Mouse (Mus musculus): ENCODE results near the gene Rasgrp3.

Gene Rasgrp3

DNA sequence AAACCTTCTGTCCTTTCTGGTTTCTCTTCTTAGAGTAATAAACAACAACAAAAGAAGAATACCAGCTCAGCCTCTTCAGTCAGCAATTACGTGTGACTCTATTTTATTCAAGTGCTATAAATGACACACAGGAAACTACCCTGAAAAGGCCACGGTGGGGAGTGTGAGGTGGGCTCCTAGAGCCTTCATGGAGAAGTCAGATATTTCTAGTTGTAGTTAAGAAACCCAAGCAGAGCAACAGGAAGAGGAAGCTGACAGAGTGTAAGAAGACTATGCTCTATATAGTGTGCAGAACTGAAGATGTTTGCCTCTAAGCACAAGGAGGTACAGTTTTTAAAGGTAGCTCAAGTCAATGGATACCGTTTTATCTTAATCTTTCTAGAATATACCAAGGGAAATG is 42.0 kb downstream of the Rasgrp3 start:
- in situ Hi-C loops (cut with MboI; ENCODE audit: low pct_unique_long_range_greater_than_20kb in 1 of 2, low sequenced_read_pairs in 2 of 2, unreplicated experiment in 1 of 2) = no loop called here

DNA sequence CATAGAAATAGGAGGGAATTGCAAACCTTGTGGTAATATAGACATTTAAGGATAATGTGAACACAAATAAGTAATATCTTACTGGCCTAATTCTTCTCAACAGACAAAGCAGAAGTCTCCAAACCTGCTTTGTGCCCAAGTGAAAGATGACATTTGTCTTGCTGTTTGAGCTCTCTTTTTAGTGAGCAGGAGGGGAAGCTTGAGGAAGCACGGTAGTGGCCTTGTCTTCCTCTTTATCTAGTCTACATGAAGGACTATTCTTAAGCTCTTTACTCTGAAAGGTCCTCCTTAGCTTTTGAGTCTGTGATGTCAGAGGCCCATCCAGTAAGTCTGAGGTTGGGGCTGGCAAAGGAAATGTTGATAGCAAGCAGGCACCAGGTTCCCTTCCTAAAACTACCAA is 43.1 kb downstream of the Rasgrp3 start:
- in situ Hi-C loops (cut with MboI; ENCODE audit: low pct_unique_long_range_greater_than_20kb in 1 of 2, low sequenced_read_pairs in 2 of 2, unreplicated experiment in 1 of 2) = no loop called here

DNA sequence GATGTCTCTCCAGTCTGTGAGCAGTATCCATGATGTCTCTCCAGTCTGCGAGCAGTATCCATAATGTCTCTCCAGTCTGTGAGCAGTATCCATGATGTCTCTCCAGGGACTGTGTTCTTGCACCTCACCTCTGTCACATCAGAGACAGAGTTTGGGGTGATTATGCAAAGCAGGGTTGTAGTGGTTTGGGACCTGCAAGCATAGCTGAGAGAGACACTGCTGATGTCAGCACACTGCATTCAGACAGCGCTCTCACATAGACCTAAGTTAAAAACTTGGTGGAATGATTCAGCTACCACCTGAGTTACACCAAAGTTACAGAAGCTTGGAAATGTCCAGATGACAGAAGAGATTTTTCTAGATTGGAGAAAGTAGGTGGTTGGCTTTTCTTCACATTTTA is 44.0 kb downstream of the Rasgrp3 start:
- in situ Hi-C loops (cut with MboI; ENCODE audit: low pct_unique_long_range_greater_than_20kb in 1 of 2, low sequenced_read_pairs in 2 of 2, unreplicated experiment in 1 of 2) = no loop called here

DNA sequence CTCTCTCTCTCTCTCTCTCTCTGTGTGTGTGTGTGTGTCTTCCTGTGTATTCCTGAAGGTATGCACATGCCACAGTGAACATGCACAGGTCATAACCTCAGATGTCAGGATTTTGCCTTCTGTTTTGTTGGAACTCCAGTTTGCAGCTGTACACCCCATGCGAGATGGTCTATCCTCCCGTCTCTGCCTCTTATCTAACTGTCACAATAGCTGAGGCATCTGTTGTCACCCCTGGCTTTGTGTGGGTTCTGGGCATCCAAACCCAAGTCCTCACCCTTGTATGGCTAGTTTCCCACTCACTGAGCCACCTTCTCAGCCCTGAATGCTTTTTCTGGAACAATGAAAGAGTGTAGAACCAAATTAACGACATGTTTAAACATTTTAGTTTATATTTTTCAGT is 44.7 kb downstream of the Rasgrp3 start:
- in situ Hi-C loops (cut with MboI; ENCODE audit: low pct_unique_long_range_greater_than_20kb in 1 of 2, low sequenced_read_pairs in 2 of 2, unreplicated experiment in 1 of 2) = no loop called here

DNA sequence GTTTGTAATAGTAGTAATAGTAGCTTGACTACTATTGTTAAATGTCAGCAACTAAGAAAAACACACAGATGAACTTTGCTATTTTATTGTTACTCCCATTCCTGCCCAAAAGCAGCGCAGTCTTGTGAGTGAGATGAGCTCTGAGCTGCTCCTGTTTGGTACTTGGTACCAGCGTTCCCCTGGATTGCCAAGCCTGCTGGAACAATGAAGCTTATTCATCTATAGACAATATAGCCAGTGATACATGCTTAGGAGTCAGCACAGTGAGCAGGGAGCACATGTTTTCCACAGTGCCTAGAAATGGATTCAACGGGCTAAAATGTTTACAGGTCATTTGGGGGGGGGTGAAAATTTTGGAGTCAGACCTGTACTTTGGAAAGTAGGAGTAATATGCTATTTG is 50.5 kb downstream of the Rasgrp3 start:
- in situ Hi-C loops (cut with MboI; ENCODE audit: low pct_unique_long_range_greater_than_20kb in 1 of 2, low sequenced_read_pairs in 2 of 2, unreplicated experiment in 1 of 2) = no loop called here

DNA sequence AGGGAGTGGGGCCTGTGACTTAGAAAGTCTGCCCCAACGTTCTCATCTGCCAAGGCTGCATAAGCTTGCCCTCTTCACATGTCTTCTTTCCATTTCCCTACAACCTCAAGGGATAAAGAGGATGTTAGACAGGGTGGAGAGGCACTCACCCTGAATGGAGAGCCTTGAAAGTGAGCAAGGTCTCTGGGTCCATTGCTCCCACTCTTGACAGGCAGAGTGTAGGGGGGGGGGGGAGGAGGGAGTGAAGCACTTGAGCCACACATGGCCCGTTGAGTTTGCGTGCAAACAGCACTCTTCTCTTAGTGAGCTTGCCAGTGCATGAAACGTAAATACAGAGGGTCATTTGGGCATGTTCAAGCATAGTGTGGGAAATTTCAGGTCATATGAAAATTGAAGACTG is 59.5 kb downstream of the Rasgrp3 start:
- in situ Hi-C loops (cut with MboI; ENCODE audit: low pct_unique_long_range_greater_than_20kb in 1 of 2, low sequenced_read_pairs in 2 of 2, unreplicated experiment in 1 of 2) = no loop called here

DNA sequence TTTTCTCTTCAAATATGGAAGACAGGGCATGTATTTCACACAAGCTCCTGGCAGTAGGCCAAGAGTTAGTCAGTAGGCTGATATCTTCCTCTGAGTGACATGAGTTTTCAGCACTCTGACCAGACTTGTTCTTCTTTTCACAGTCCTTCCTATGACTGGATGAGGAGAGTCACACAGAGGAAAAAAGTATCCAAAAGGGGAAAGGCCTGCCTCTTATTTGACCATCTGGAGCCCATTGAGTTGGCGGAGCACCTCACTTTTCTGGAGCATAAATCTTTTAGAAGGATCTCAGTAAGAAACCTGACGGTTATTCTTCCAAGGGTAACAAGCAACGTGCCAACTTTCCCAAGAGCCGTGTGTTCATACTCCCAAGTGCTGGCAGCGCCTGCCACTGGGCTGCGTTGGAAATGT is 62.5 kb downstream of the Rasgrp3 start:
- in situ Hi-C loops (cut with MboI; ENCODE audit: low pct_unique_long_range_greater_than_20kb in 1 of 2, low sequenced_read_pairs in 2 of 2, unreplicated experiment in 1 of 2) = no loop called here

DNA sequence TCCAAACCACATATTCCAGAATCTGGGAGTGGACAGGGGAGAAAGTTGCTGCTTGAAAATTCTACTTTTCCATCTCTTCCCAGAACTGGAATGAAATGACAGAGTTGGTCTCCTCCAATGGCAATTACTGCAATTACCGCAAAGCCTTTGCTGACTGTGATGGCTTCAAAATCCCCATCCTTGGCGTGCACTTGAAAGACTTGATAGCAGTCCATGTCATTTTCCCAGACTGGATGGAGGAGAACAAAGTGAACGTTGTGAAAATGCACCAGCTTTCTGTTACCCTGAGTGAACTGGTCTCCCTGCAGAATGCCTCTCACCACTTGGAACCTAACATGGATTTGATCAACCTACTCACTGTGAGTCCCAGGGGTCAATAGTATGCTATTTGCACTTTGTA is 67.3 kb downstream of the Rasgrp3 start:
- in situ Hi-C loops (cut with MboI; ENCODE audit: low pct_unique_long_range_greater_than_20kb in 1 of 2, low sequenced_read_pairs in 2 of 2, unreplicated experiment in 1 of 2) = no loop called here

DNA sequence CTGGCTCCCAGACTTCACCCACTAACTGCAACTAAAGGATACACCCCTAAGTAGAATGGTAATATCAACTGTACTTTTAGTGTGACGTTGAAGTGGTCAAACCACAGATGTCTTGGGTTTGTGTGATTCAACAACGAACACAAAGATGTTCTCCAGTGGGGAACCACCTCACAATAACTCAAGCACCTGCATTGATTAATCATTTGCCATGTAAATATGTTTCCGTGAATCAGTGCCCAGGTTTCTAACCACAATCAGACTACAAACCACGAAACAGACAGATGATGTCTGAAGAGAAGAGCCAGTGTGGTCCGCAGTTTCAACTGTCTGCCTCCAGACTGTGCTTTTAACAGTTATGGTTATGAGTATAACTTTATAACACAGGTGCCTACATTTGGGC is 69.4 kb downstream of the Rasgrp3 start:
- in situ Hi-C loops (cut with MboI; ENCODE audit: low pct_unique_long_range_greater_than_20kb in 1 of 2, low sequenced_read_pairs in 2 of 2, unreplicated experiment in 1 of 2) = no loop called here

DNA sequence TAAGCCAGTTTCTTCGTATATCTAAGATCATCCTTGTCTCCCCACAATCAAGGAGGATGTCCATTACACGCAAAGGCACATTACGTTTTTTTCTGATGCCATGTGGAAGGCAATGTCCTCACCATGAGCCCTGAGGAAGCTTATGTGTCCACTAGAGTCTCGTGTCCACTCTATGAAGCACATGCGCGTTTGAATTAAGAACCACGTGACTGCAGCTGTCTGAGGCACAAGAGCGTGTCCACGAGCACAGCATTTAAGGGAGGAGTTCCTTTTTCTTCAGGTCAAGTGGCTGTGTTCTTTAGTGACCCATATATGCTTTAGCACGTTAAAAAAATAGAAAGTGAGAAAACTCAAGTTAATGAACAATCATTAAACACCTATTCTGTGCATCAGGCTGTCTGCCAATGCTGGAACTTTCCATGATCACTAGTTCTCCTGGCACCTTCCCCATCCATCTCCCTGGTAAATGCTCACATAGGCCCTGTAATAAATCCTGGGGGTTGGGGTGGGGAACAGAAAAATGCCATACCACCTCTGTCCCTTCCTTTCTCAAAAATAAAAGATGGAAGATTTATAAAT is 70.5 kb downstream of the Rasgrp3 start:
- in situ Hi-C loops (cut with MboI; ENCODE audit: low pct_unique_long_range_greater_than_20kb in 1 of 2, low sequenced_read_pairs in 2 of 2, unreplicated experiment in 1 of 2) = no loop called here

DNA sequence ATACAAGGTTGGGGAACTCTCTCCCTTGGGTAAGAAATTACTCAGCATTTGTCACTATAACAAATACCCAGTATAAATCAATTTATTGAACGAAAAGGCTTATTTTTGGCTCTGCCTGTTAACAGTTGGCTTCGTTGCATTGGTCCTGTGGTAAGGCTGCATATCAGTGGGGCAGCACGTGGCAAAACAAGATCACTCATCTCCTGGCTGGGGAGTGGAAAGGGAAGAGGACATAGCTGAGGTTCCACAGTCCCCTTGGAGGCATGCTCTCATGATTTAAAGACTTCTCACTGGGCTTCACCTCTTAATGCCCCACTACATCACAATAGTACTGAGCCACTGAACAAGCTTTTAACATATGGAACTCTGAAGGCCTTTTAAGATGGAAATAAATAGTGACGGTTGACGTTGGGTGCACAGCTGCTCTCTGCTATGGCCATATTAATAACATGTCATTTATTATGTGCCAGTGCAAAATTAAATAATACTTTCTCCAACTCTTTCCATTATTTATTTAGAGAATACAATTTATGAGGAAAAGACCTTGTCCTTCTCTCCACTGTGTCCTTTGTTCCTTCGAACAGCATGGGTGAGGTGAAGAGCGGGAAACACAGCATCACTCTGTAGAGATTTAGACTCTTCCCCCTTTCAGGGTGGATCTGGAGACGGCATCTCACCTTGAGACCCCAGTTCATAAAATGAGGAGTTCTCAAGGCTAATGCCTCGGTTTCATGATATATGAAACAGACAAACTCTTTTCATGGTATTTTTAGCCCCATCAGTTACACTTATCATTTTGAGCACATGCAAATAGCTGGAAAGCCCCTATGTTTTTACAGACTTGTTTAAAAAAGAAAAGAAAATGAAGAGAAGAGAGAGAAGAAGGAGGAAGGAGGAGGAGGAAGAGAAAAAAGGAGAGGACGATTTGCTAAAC is 71.3 kb downstream of the Rasgrp3 start:
- in situ Hi-C loops (cut with MboI; ENCODE audit: low pct_unique_long_range_greater_than_20kb in 1 of 2, low sequenced_read_pairs in 2 of 2, unreplicated experiment in 1 of 2) = no loop called here

DNA sequence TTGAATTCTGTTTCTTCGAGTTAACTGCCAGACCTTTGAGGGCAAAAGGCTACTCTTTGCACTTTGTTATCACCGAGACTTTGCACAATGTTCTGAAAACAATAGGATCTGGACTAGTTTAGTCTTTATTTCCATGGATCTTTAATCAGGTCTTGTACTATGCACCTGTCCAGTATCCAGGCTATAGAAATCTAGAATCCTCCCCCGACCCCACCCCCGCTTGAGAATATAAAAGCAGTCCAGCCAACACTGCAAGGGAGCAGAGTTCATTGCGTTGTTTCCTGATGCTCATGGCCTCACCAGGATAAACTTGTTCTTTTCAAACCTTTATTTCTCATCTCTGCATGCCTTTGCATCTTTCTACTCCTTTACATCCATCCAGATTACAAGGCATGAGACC is 73.6 kb downstream of the Rasgrp3 start:
- in situ Hi-C loops (cut with MboI; ENCODE audit: low pct_unique_long_range_greater_than_20kb in 1 of 2, low sequenced_read_pairs in 2 of 2, unreplicated experiment in 1 of 2) = no loop called here

DNA sequence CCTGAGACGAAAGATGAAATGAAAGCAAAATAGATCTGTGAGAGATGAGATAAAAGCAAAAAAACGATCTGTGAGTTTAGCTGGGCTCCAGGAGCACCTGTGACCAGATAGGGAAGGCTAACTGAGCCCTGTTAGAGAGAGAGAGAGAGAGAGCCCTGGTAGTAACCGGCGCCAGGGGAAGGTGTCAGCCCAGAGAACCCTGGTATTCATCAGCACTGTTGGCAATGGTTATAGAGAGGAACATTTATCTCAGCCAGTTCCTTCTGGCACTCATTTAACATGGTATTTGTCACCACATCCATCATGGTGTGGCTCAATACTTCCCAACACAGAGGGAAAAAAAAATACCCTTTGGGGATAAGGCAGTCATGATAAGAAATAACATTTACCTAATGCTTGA is 80.9 kb downstream of the Rasgrp3 start:
- in situ Hi-C loops (cut with MboI; ENCODE audit: low pct_unique_long_range_greater_than_20kb in 1 of 2, low sequenced_read_pairs in 2 of 2, unreplicated experiment in 1 of 2) = no loop called here

DNA sequence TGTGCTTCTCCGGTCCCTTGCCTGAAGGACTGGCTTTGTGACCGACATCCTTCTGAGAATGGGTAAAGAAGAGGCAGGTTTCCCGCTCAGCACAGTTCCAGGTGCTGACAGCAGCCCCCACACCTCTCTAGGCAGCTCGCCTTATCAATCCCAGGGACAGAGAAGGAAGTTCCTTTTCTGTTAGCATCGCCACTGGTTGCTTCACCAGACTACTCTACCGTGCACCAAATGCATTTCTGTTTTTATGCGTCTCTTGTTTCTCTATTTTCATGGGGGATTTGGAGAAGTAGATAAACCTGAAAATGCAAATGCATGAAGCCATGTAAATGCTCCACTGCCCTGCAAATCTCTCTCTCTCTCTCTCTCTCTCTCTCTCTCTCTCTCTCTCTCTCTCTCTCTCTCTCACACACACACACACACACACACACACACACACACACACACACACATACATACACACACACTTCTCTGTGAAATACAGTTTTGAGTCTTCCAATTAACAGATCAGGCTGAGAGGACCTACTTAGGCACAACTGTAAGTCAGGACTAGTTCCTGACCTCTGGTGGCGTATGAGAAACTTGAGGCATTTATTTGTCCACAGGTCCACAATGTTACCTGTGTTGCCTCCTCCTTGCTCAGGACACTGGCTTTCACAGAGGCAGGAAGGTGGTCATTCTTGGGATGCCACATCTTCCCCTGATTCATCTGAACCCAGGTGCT is 82.6 kb downstream of the Rasgrp3 start:
- in situ Hi-C loops (cut with MboI; ENCODE audit: low pct_unique_long_range_greater_than_20kb in 1 of 2, low sequenced_read_pairs in 2 of 2, unreplicated experiment in 1 of 2) = no loop called here

DNA sequence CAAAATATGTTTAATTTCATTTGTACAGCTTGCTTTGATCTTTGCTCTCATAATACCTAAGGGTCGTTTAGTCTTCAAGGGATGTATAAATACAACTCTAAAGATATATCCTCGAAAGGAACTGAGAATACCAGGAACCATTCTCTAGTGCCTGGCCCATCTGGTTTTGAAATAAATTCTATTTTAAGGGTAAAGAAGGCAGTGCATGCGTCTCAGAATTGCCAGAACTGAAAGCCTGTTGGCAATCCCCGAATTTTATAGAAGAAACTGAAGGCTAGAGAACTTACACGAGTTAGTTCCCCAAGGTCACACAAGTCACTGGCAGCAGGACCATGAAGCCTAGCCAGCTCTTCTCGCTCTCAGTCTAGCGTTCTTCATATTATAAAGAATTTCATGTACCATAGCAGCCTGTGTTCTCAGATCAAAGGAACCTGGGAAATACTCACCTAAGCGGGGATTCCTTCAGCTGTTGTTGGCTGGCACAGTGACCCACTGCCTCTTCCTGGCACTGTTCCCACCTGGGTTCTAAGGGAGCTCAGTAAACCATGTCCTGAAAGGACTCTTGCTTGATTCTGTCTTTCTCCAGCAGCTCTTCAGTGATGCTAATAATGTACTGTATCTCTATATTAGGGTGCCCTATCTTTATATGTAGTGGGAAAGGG is 83.7 kb downstream of the Rasgrp3 start:
- in situ Hi-C loops (cut with MboI; ENCODE audit: low pct_unique_long_range_greater_than_20kb in 1 of 2, low sequenced_read_pairs in 2 of 2, unreplicated experiment in 1 of 2) = no loop called here

DNA sequence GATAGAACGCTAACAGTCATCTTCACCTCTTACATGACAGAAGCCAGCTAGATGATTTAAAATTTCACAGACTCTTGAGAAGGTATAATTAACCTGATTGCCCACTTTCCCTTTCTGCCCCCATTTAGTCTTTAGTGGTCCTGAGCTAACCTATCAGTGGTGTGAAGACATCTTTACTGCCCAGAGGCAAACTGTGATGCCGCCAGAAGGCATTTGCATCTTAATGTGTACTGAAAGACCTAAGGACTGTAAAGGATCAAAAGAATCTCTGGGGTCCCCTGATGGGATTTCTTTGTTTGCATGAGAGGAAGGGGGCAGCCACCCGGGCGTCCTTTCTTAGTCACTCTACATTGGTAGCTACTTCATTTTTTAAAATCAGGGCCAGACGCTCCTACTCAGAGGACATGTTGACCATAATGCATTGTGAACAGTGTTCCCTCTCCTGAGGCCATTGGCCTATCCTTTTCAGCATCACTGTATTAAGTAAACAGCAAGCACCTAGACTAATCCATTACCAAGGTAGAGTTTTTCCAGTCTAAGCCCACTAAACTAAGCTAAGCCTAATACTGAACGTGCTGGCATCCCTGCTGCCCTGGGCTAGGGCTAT is 85.6 kb downstream of the Rasgrp3 start:
- in situ Hi-C loops (cut with MboI; ENCODE audit: low pct_unique_long_range_greater_than_20kb in 1 of 2, low sequenced_read_pairs in 2 of 2, unreplicated experiment in 1 of 2) = no loop called here

DNA sequence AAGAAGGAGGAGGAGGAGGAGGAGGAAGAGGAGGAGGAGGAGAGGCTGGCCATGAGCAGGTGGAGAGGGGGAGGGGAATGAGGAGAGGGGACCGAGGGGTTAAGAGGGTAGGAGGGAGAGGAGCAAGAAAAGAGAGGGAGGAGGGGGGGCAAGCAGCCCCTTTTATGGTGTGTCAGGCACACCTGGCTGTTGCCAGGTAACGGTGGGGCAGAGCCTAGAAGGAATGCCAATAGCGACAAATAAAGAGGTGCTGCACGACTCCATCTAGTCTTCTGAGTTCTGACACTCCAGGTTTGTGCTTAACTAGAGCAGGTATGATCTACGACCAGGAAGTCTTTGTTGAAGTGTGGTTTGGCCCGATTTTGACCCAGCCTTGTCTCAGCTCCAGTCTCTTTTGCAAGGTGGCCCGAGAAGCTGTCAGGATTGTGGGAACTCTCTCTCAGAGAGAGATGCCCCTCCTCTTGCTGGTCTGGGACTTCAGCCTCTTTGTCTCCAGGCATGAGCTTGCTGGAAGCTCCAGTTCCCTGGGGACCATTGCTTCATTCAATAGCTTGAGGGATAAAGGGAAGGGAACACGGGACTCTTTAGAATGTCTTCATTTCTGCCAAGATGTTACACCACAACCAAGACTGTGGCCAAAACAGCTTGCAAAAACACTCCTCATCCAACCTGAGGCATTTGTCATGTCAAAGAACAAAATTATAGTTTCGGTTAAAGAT is 86.8 kb downstream of the Rasgrp3 start:
- in situ Hi-C loops (cut with MboI; ENCODE audit: low pct_unique_long_range_greater_than_20kb in 1 of 2, low sequenced_read_pairs in 2 of 2, unreplicated experiment in 1 of 2) = no loop called here

DNA sequence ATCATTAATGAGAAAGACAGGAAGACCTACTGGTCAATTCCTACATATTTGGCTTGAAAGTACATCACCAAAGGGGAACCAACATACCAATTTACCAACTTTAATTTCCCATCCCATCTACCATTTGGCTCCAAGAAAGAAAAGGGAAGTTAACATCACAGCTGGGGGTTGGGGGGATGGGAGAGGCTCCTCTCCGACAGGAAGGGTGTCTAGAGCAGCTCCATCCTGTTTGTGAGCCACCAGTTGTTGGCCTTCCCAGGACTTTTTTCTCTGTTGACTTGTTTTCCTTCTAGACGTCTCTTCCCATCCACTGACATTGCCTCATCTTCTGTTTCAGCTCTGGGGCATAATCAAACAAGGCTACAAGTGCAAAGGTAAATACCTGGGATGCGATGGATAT is 88.1 kb downstream of the Rasgrp3 start:
- in situ Hi-C loops (cut with MboI; ENCODE audit: low pct_unique_long_range_greater_than_20kb in 1 of 2, low sequenced_read_pairs in 2 of 2, unreplicated experiment in 1 of 2) = no loop called here

Data from mouse embryonic stem cell (cell line).